Mouse (Mus musculus): ENCODE measurements around the gene Ptafr.

GRCm38 (mm10) chr4:132565089-132565747 lies 1.4 kb downstream of the Ptafr start:
- TF ChIP-seq CTCF (IDR thresholded peaks at IDR 0.05; ENCODE audit: low read depth, low read length), result no peak
- no peak for TF ChIP-seq POLR2A (IDR thresholded peaks at IDR 0.05; ENCODE audit: insufficient read depth, low read length)
- TF ChIP-seq EP300 (IDR thresholded peaks at IDR 0.05; ENCODE audit: insufficient read depth, low read depth, low read length), result no peak
